Comparison of ENCODE assay signal across 12 mouse cellular contexts in the genomic region with DNA sequence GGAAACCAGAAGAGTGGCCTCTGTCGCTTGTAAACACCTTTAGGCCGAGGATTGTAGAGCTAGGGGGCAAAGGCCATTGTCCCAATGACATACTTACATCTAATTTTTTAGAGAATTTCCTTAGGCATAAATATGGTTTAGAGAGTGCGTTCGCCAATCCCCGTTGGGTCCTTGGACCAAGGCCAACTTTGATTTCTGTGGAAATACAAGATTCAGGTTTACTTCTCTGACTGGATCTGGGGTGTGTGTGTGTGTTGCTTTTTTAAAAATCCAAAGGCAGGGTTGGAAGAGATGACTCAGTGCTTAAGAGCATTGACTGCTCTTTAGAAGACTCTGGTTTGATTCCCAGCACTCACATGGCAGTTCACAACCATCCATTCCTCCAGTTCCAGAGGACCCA.
DNase-seq lines count a peak whose midpoint lies in the region; ATAC-seq and TF ChIP-seq lines count a peak whose summit lies in the region.
"Had no signal": no experiment of that assay in that cellular context is flagged by ENCODE, and none has a peak within 500 bp of the region (broad histone marks: within the 10 kb centered on the region; RNA-seq: fewer than 3 reads in every experiment).

No protein-coding gene starts in this region.

- no peak for TF ChIP-seq CTCF in olfactory bulb, adult 2 months (IDR thresholded peaks at IDR 0.05; ENCODE audit: insufficient read depth, low read depth, low read length)

- ATAC-seq in heart, embryonic 12.5 days (ENCODE audit: insufficient number of reproducible peaks, low FRiP score): no peak
- ATAC-seq in neural tube, embryonic 12.5 days (ENCODE audit: low FRiP score, low read depth): no peak
- ATAC-seq in hindbrain, embryonic 15.5 days (ENCODE audit: low FRiP score, low read depth): no peak
- ATAC-seq in CD4-positive, CD25-positive, alpha-beta regulatory T cell, adult 4 months: no peak
- ATAC-seq: lung, postnatal 0 days had no signal

- H3K9ac ChIP-seq in heart, embryonic 12.5 days: no peak overlapping the region
- H3K9ac ChIP-seq in neural tube, embryonic 12.5 days: no peak overlapping the region
- no peak overlapping the region for H3K9ac ChIP-seq in hindbrain, embryonic 15.5 days

- H3K27ac ChIP-seq in heart, embryonic 12.5 days (ENCODE audit: poor library complexity, severe bottlenecking): no peak overlapping the region
- H3K27ac ChIP-seq in neural tube, embryonic 12.5 days: no peak overlapping the region
- no peak overlapping the region for H3K27ac ChIP-seq in hindbrain, embryonic 15.5 days (replicated peaks)
- peak overlapping the region; percentile 35 for H3K27ac ChIP-seq in olfactory bulb, adult 2 months (ENCODE audit: insufficient read depth, low read depth, low read length)

- 78% methylated on average over 5 of the region's 5 CpGs for WGBS in heart, embryonic 12.5 days
- 85% methylated on average over 5 of the region's 5 CpGs for WGBS in neural tube, embryonic 12.5 days
- 71% methylated on average over 5 of the region's 5 CpGs for WGBS in hindbrain, embryonic 15.5 days
- 28% methylated on average over 5 of the region's 5 CpGs for WGBS in olfactory bulb, adult 2 months

- peak overlapping the region; percentile 91 for H3K4me3 ChIP-seq in heart, embryonic 12.5 days
- H3K4me3 ChIP-seq in neural tube, embryonic 12.5 days: no peak overlapping the region
- peak overlapping the region; percentile 97 for H3K4me3 ChIP-seq in hindbrain, embryonic 15.5 days
- peak overlapping the region; percentile 37 for H3K4me3 ChIP-seq in olfactory bulb, adult 2 months (ENCODE audit: insufficient read depth, low read depth, low read length)

- 0 out of 2 replicates have a peak overlapping the region, but pooled peaks have one; percentile 21 for H3K4me2 ChIP-seq in heart, embryonic 12.5 days
- peak overlapping the region; percentile 94; the same call in 1 of the 2 replicates for H3K4me2 ChIP-seq in neural tube, embryonic 12.5 days (replicated peaks)
- peak overlapping the region; percentile 92 for H3K4me2 ChIP-seq in hindbrain, embryonic 15.5 days

- H3K36me3 ChIP-seq in heart, embryonic 12.5 days: no peaks in the 10 kb centered on the region
- H3K36me3 ChIP-seq in neural tube, embryonic 12.5 days: no peaks in the 10 kb centered on the region
- no peaks in the 10 kb centered on the region for H3K36me3 ChIP-seq in hindbrain, embryonic 15.5 days

- H3K27me3 ChIP-seq in heart, embryonic 12.5 days (replicated peaks): no peaks in the 10 kb centered on the region
- H3K27me3 ChIP-seq in neural tube, embryonic 12.5 days (replicated peaks): no peaks in the 10 kb centered on the region; the same call in 1 of the 2 replicates
- H3K27me3 ChIP-seq in hindbrain, embryonic 15.5 days: no peaks in the 10 kb centered on the region
- H3K27me3 ChIP-seq: CH12.LX had no signal

- no peaks in the 10 kb centered on the region for H3K9me3 ChIP-seq in heart, embryonic 12.5 days (replicated peaks)
- no peaks in the 10 kb centered on the region for H3K9me3 ChIP-seq in neural tube, embryonic 12.5 days
- no peaks in the 10 kb centered on the region for H3K9me3 ChIP-seq in hindbrain, embryonic 15.5 days

- peaks cover 33% of the 10 kb centered on the region for H3K4me1 ChIP-seq in heart, embryonic 12.5 days (replicated peaks)
- H3K4me1 ChIP-seq in neural tube, embryonic 12.5 days: peaks cover 14% of the 10 kb centered on the region
- H3K4me1 ChIP-seq in hindbrain, embryonic 15.5 days (replicated peaks): peaks cover 9% of the 10 kb centered on the region; the same call in 1 of the 2 replicates
- H3K4me1 ChIP-seq in olfactory bulb, adult 2 months (ENCODE audit: control insufficient read depth, insufficient read depth, low read length): peaks cover 17% of the 10 kb centered on the region

- TF ChIP-seq POLR2A in olfactory bulb, adult 2 months (IDR thresholded peaks at IDR 0.05; ENCODE audit: insufficient read depth, low read depth, low read length): no peak

- DNase-seq in heart, adult 9 months (ENCODE audit: low spot score in 2 of 2): no peak
- DNase-seq in neural tube, embryonic 10.5 days (ENCODE audit: extremely low spot score, low spot score): no peak
- DNase-seq in kidney, adult 8-10 months: no peak
- DNase-seq: kidney, postnatal 10 days; thymus, adult 2 months had no signal

Comparison
In these comparisons a context has a peak if more than half of its experiments do, and no peak if none do; other contexts are left out.
1. H3K4me2 ChIP-seq: peak in every context shown above with its lines; median percentile 94 in neural tube, embryonic 12.5 days; 92 in hindbrain, embryonic 15.5 days; 21 in heart, embryonic 12.5 days.